Mouse (Mus musculus) retina, embryonic 14.5 days (tissue): ENCODE measurements at regions not wholly inside any gene's neighbourhood (a gene's known extent, or its start where the extent isn't known, plus 50 kb on each side); places are given as distances from the start of the nearest gene placed in this dataset.

Experiments used
- DNase-seq: peaks from one replicate; pipeline ENCODE4 v3.0.0-alpha.2; 2015; ENCODE audit warnings: low spot score

DNA sequence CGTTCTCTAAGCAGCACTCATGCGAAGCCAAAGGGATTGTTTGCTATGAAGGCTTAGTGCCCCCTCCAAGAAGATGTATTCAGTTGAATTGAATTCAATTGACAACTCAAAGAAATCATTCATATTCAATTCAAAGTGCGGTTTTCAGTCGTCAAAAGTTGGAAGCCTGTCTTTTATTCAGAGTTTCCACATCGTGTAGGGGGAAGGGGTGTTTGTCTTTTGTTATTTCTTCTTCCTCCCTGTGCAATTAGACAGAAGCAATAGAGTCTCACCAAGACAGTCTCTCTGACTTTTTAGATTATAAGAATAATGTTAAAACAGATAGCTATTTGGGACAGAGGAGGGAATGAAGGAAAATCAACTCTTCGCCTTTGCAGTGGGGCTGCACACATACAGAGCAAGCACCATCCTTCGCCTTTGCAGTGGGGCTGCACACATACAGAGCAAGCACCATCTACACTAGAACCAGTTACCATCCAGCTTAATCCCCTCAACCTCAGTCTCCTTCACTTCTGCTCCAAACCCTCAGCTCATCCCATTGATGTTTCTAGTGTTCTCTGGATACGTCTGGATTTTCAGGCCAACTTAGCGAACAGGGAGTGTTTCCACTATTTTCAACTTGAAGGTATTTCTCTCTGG, 246.7 kb downstream of the Fam49a start:
- no peak for DNase-seq

DNA sequence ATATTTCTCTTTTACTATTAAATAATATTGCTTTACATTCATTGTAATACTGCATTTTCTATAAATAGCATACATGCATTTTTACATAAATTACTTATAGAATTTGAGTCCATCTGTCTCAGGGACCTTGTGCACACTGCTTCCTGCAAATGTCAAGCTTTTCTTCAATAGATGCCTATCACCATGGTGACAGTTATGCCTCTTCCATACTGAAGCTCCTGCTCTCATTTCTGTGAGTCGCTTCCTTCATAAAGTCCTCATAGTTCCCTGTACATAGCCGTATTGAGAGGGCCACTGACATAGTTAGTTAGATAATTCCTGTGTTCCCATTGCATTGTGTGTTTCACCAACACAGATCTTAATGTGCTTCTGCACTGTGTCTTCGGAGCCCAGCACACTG, 244.7 kb downstream of the Fam49a start:
- no peak for DNase-seq

DNA sequence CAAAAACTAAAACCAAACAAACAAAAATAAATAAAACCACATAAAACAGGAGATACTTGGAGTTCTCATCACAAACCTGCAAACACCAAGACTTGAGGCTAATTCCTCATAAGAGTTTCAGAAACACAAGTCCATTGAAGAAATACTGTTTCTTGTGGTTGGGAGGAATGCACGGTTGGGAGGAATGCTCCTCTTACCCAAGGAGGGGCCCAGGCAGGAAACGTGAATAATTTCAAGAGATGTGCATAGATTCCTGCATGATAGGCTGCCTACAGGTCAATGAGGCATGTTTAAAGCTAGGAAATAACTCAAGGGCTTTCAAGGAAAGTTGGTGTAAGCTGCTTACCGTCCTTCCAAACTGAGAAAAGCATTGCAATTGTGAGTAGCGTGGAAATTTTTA, 243.7 kb downstream of the Fam49a start:
- no peak for DNase-seq

DNA sequence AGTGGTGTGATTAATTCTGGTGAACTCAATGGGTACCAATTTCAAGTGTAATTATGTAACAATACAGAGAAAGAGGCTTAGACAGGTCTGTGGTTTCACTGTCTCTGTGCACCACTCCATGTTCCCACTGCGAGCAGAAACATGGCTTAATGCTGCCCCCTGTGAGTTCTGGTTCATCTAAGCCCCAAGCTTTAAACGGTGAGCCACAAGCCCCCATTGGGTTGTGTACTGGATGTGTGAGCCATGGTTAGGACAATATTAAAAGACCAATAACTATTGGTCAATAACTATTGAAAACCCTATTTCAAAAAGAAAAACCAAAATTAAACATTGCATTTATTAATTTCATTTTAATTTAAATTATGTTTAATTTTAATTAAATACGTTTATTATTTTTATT, 238.0 kb downstream of the Fam49a start:
- DNase-seq = no peak

DNA sequence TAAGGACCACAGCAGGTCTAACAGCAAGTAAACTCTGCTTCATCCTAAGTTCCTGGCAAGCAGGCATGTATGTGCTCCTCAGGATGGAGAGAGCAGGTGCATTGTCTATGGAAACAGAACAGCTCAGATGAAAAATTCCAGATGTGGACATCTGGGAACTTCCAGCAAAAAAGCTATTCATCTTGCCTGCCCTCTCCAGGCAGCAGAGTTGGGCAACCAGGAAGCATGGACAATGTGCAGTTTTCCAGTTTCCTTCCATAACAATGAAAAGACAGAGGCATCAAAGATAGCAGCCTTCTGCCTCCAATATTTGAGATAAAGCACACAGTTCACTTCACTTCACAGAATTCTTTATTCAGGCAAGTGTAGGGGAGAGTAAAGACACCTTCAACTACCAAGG, 236.7 kb downstream of the Fam49a start:
- DNase-seq = no peak

DNA sequence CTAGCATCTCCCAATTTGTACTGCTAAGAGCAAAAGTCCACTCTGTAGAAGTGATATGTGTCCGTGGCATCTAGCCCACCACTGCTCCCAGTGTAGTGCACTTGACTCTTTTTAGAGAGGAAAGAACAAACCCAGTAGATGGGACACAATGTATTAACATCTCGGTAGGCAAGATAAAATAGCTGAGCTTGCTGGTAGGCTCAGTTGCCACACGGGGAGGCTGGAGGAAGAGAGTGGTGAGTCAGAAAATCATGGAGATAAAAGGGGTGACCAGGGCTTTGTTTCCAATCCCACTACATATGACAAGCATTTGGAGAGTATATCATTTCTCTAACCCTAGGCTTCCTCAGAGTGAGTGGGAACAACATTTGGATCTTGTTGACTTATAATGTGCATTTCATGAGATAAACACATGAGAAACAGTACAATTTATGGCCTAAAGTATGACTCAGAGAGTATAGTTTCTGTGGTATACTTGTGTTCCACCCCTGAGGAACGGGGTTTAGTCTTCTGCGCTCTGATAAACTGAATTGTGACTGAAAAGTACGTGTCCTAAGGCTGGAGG, 235.4 kb downstream of the Fam49a start:
- no peak for DNase-seq

DNA sequence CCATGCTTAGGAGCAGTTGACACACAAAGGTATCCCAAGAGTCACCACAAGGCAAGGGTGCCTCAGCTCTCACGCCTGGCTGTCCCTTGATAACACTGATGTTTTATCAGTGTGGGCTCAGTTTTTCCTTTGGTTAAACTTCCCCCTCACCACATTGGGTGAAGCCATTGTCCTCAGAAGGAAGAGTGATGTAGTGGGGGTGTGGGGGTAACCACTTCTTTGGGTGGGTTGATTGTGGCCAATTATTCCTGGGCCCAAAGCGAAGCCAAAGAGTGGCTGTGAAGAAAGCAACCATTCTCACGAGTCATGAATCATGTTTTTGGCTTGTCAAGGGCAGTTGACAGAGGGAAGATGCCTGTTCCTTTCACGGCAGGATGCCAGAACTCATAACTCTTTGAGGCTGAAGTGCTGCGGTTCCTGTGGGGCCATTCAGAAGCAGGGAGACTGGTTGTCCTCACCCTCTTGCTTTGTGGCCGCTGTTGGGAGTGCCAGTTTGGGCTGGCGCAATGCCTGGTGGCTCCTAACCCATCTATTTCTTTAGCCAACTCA, 234.7 kb downstream of the Fam49a start:
- DNase-seq = no peak

DNA sequence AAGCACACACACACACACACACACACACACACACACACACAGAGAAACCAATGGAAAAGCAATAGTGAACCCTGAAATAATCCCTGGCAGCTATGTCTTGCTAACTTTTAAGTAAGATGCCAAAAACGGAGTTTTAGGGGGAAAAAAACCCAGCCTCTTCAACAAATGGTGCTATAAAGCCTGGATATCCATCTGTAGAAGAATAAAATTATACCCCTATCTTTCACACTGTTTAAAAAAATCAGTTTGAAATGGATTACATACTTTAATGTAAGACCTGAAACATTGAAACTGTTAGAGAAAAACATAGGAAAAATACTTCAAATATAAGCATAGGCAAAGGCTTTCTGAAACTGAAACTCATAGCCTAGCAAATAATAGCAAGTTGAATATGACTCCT, 228.2 kb downstream of the Fam49a start:
- no peak for DNase-seq

DNA sequence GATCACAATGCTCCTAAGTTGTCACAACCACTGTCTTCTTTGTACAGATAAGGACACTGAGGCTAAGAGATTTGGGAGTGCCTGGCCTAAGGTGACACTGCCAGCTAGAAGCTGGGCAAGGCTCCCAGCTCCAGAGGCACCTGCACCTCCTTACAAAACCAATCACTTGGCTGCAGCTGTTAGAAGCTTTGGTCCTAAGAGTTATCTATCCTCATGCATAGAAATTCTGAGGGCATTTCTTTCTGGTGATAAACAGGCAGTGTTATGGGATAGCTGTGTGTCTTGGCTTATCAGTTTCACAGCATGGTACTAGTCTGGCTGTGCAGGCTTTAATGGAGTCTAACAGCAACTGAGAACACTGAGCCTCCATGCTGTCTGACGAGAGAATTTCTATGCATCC, 226.2 kb downstream of the Fam49a start:
- no peak for DNase-seq

DNA sequence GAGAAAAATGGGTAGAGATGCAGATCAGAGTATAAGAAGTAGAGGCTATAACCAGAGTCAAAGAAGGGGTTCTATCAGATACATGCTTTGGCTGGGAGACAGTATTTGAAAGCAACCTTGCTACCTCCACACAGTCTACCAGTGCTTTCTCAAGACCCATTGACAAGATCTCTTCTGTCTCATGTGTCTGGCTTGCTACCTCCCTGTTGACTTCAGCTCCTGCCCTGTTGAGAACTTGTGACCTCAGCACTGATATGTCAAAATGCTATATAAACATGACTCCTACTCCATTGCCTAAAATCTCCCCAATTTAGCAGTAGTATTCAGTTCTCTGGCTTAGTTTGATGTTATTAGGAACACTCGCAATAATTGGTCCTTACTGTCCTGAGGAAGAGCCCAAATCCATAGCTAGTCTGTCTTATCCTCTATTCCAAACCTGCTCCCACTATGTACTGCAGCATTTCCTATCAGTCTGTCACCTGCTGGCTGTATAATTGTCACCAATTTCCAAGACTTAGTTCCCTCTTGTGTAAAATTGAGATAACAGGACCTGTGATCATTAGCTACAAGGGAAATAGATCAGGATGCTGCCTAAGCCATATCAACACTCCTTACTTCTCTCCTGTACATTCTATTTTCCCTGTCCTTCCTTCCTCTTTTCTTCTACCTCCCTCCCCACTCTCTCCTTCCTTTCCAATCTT, 224.9 kb downstream of the Fam49a start:
- DNase-seq = no peak

DNA sequence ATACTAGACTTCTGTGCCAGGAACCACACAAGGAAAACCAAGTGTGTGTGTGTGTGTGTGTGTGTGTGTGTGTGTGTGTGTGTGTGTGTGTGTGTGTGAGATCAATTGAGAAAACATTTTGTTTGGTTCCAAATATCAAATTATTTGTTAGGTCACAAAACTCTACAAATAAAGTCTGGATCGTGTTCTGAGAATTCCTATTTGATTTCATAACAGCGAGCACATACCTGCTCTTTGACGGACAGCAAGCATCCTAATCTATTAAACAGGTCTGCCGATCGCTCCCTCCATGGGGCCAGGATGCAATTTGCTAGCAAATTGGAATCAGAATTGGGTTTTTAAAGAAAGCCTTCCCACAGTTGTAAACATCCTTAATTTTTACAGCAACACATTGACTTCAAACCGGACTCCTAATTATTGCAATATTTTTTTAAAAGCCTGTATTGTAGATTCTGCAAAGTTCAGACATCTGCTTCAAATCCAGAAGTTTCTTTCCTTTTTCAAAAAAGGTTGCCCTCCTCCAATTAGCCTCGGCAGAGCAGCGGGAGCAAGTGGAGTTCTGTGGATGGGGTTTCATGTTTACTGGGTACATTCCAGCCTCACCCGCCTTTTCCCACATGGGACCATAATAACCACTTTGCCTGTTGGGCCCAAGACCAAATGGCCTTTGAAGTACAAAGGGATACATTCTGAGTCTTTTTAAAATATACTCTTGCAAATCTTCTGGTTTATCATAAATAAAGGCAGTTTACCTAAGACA, 223.2 kb downstream of the Fam49a start:
- DNase-seq = no peak

DNA sequence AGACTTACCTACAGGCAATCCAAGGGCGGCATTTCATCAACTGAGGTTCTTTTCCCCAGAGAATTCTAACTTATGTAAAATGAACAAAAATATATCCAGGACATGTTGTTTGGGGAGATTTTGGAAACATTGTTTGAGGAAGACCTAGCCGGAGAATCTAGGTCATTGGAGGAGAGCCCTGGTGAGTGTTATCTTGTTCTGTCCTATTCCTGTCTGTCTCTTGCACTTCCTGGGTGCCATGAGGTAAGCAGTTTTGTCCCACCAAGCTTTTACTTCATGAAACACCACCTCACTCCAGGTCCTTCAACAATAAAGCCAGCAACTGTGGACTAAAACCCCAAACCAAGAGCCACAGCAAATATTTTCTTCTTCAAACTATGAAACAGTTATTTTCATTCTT, 218.5 kb downstream of the Fam49a start:
- DNase-seq = no peak

DNA sequence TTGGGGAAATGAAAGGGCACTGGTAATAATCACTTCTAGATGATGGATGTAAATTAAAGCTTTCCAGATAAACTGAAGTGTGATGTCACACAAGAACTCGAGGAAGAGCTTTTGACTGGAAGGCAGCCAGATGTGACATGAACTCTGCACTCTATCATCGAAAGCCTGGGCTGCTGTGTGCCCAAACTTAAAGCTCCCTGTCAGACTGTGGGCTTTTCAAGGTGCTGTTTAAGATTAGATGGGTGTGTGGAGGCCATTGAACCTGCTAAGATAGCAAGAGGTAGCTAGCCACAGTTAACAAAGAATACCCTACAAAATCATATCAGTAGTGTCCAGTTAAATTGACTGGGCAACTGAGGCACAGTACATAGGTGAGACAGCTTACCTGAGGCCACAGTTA, 190.1 kb downstream of the Fam49a start:
- no peak for DNase-seq

DNA sequence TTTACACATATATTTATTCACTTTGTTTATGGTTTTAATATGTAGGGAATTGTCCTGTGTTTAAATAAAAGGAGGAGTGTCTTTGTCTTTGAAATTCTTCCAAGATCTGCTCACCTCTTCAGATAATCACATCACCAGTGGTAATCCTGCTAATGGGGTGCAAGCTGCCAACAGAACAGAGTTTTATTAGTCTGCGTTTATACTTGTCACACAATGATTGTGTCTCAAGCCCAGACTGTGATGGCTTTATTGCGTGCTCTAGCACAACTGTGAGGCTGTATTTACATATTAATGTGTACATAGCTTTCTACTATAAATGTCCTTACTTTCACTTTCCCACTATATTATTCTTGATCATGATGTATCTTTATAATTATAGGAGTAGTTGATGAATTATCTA, 184.8 kb downstream of the Fam49a start:
- DNase-seq = no peak

DNA sequence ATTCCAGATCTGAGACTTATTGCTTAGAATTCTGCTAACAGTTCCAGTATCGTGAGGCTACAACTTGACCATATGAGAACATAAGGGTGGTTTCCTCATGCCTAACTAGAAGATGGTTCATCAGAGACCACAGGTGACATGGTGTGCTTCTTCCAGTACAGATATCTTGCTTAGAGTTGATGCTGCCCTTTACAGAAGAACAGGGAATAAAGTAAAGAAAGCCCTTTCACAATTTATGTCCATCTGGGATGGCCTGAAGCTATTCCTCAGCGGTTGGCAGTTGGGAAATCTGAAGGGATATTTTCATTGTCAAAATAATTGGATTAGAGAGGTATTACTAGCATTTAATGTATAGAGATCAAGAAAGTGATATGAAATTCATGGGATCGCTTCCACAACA, 184.3 kb downstream of the Fam49a start:
- DNase-seq = no peak

DNA sequence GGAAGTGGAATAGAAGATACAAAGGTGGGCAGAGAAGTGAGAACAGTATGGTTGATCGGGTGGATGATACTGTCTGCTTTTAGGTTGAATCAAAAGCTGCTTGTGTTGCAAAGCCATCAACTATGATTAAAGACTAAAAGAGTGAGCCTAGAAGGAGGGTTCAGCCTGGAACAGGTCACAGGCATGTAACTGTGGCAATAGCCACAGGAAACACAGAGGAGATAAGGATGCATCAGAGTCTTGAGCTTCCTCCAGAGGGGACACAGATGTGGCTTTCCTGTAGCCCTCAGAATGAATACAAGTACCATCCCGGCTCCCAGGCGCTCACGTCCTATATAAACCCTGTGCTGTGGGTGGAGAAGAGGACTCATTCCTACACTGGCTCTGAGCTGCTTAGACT, 180.9 kb downstream of the Fam49a start:
- no peak for DNase-seq

DNA sequence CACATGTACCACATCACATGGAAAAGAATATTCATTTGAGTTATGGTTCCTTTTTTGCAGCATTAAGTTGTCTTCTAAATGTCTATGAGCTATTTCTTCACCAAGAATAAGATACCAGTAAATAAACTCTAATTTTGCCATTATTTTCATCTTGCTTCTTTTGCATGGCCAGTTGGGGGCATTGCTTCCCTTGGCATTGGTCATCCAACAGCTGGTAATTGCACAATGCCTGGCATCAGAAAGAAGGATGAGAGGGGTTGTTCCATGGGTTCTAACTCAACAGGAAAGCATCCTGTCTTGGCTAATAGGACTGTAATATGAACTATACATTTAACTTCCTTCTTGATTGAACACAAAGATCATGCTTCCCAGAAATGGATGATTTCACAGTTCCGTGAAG, 174.4 kb downstream of the Fam49a start:
- no peak for DNase-seq

DNA sequence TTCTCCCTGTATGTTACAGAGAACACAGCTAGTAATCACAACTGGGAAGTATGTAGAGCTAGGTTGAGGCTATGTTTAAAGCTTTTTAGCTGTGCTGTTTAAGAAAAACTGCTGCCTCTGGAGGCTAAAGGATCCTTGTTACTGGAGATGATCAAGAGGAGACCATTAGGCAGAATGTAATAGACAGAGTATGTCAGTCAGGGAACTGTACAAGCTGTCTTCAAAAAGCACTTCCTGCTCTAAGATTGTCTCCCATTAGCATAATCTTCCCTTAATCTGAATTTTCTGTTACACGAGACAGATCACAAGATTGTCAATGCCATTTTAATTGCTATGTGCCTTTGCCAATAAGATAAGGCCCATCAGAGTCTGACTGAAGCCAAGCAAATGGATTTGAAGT, 170.7 kb downstream of the Fam49a start:
- no peak for DNase-seq
